Mouse (Mus musculus): ENCODE measurements around the gene Med27.

DNA sequence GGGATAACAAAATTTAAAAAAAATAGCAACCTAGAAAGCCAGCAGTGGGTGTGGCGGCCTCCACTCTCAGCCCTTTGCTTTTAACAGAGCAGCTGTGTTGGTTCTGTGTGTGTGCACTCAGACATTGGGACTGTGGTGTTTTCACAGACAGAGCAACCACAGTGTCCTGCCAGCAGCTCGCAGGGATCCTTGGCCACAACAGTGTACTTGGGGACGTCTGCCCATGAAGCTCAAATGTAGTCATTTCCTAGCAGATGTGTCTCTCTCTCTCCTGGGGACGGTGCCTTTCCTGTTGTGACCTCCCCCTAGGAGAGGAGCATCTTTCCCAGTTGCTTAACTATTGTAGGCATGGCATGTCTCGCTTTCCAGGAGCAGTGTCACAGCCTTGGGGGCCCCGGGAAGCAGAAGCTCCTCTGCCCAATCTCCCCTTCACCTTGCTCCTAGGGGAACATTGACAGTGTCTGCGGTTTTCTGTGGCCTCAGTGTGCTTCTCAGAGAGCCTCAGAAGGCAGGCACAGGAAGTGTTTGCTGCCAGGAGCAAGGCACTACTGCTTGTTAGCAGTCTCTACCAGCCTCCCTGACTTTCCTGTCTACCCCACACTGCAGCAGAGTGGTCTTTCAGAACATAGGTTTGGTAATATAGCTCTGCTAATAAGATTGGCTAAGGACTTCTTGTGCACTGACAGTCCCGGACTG lies 18.5 kb downstream of the Med27 start:
- TF ChIP-seq CTCF (conservative IDR thresholded peaks at IDR 0.05 in 1 of 2, IDR thresholded peaks at IDR 0.05 in 1 of 2; ENCODE audit: low read depth in 2 of 2, low read length in 2 of 2) = no peak
- TF ChIP-seq BHLHE40 (IDR thresholded peaks at IDR 0.05; ENCODE audit: low read depth, low read length) = no peak
- no peak for TF ChIP-seq IRF4 (IDR thresholded peaks at IDR 0.05; ENCODE audit: low read depth, low read length)
- TF ChIP-seq MAX (IDR thresholded peaks at IDR 0.05; ENCODE audit: low read length) = no peak
- TF ChIP-seq RAD21 (IDR thresholded peaks at IDR 0.05; ENCODE audit: low read depth, low read length) = no peak
- TF ChIP-seq GABPA (IDR thresholded peaks at IDR 0.05; ENCODE audit: insufficient replicate concordance, low read depth, low read length) = no peak
- no peak for TF ChIP-seq ZC3H11A (IDR thresholded peaks at IDR 0.05; ENCODE audit: low read depth, low read length)
- no peak for TF ChIP-seq HCFC1 (IDR thresholded peaks at IDR 0.05; ENCODE audit: low read depth, low read length)
- TF ChIP-seq CHD1 (IDR thresholded peaks at IDR 0.05; ENCODE audit: low read depth, low read length) = no peak
- no peak for TF ChIP-seq NRF1 (IDR thresholded peaks at IDR 0.05; ENCODE audit: low read depth, low read length)
- TF ChIP-seq POLR2A (IDR thresholded peaks at IDR 0.05; ENCODE audit: low read depth, low read length) = no peak

Measured in CH12.LX (cell line).